Mouse (Mus musculus) kidney, adult 2 months (tissue): ENCODE data around the gene Pafah1b3.

Experiments
- CTCF ChIP-seq: fragments of 200-500 bp; conservative IDR thresholded peaks from 2 replicates; pipeline ENCODE4 v1.5.1; 2011; ENCODE audit warnings: low read depth, mild to moderate bottlenecking, control low read depth, low read length, moderate library complexity, mixed read lengths; ENCODE audit not compliant: insufficient read depth, insufficient read length
- POLR2A ChIP-seq: fragments of 200-500 bp; IDR thresholded peaks from one replicate; pipeline ENCODE4 v1.6.1; 2011; ENCODE audit warnings: low read depth, low read length, control low read depth

DNA sequence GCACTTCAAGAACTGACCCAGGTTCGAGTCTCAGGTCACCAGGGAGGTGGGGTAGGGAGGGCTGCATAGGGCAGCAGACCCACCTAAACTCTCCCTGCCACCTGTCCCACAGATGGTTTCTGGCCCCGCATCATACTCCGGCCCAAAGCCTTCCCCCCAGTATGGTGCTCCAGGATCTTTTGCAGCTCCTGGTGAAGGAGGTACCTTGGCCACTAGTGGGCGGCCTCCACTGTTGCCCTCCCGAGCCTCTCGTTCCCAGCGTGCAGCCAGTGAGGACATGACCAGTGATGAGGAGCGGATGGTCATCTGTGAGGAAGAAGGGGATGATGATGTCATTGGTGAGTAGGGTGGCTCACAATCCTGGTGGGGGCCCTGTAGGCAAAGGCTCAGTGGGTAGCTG lies 10.8 kb downstream of the Pafah1b3 start:
- TF ChIP-seq POLR2A: no peak
- TF ChIP-seq CTCF: no peak; the same call in 1 of the 2 replicates
